Mouse (Mus musculus): ENCODE measurements at regions not wholly inside any gene's neighbourhood (a gene's known extent, or its start where the extent isn't known, plus 50 kb on each side); places are given as distances from the start of the nearest gene placed in this dataset.

DNA sequence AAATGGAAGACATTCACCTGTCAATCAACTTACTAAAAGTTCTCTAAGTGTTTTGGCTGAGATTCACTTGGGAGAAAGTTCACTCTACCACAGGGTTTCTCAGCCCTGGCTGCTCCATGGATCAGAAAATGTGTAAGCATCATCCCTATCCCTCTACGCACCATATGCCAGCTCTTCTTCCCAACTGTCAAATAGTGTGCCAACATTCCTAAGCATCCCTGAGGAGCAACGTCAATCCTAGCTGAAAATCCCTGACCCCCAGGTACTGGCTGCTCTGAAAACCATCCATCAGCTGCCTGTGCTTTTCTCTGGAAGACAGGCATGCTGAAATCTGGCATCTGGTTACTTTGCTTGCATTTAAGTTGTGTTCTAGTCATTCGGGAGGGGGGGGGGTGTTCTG, 436.5 kb upstream of the Gcfc2 start:
- Histone ChIP-seq H3K36me3 (ENCODE audit: control insufficient read depth, insufficient read depth, low read length) (no peaks in the 10 kb centered on the region), H3K4me1 (ENCODE audit: control insufficient read depth, insufficient read depth, low read length) (no peaks in the 10 kb centered on the region), H3K27ac (replicated peaks; ENCODE audit: low read depth, low read length) (no peak overlapping the region), H3K9me3 (ENCODE audit: control insufficient read depth, low read length) (no peaks in the 10 kb centered on the region), H3K9ac (ENCODE audit: low read depth, low read length, severe bottlenecking) (no peak overlapping the region), H3K27me3 (ENCODE audit: control insufficient read depth, insufficient read depth, low read length) (no peaks in the 10 kb centered on the region), H3K4me2 (replicated peaks; ENCODE audit: low read depth, low read length, severe bottlenecking) (no peak overlapping the region), H3K4me3 (replicated peaks; ENCODE audit: low read length) (no peak overlapping the region)
- no peak for ATAC-seq (ENCODE audit: low FRiP score, low read depth)
- TF ChIP-seq POLR2A (IDR thresholded peaks at IDR 0.05; ENCODE audit: borderline replicate concordance, extremely low read depth, insufficient read depth, insufficient read length) = no peak
- 63% methylated on average over 3 of the region's 3 CpGs for WGBS
- no peak for DNase-seq (ENCODE audit: low spot score)

DNA sequence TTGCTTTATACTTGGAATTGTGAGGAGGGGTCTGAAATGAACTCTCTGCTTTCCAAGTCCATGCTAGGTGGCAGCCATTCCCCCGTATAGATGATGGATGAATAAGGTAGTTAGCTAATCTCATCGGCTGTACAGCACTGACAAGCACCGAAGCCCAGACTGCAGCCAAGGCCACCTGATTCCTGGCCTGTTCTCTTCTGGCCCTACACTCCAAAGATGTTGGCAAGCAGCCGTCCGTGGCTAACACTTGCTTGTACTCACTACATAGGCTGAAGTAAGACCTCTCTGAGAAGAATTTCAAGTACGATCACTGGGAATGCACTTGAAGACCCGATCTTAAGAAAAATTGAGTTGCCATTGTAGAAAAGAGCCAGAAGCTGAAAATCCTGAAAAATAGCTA, 427.2 kb upstream of the Gcfc2 start:
- H3K4me2 ChIP-seq (replicated peaks; ENCODE audit: low read depth, low read length, severe bottlenecking) = no peak overlapping the region
- H3K9me3 ChIP-seq (ENCODE audit: control insufficient read depth, low read length) = no peaks in the 10 kb centered on the region
- no peak overlapping the region for H3K4me3 ChIP-seq (replicated peaks; ENCODE audit: low read length)
- WGBS = 87% methylated on average over 7 of the region's 7 CpGs
- no peak for TF ChIP-seq POLR2A (IDR thresholded peaks at IDR 0.05; ENCODE audit: borderline replicate concordance, extremely low read depth, insufficient read depth, insufficient read length)
- no peak overlapping the region for H3K9ac ChIP-seq (ENCODE audit: low read depth, low read length, severe bottlenecking)
- H3K36me3 ChIP-seq (ENCODE audit: control insufficient read depth, insufficient read depth, low read length) = no peaks in the 10 kb centered on the region
- ATAC-seq (ENCODE audit: low FRiP score, low read depth) (no peak), DNase-seq (ENCODE audit: low spot score) (no peak)
- no peaks in the 10 kb centered on the region for H3K4me1 ChIP-seq (ENCODE audit: control insufficient read depth, insufficient read depth, low read length)
- H3K27me3 ChIP-seq (ENCODE audit: control insufficient read depth, insufficient read depth, low read length) = no peaks in the 10 kb centered on the region
- no peak overlapping the region for H3K27ac ChIP-seq (replicated peaks; ENCODE audit: low read depth, low read length)

DNA sequence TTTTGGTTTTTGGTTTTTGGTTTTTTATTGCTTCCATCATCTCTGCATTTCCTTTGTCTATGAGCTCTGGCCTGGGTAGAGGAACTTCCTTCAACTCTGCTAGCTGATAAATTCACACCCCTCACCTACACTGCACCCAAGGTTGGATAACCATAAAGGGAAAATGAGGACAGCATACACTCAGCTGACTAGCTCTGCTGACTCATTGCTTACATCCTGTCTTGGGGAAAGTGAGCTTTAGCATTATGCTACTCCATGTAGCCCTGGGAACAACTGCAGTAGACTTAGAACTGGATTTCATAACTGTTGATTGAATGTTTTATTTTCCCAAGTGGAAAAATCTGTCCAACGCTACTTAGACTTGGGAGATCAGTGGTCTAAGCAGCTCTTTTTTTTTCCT, 406.3 kb upstream of the Gcfc2 start:
- Histone ChIP-seq H3K27me3 (ENCODE audit: control insufficient read depth, insufficient read depth, low read length) (no peaks in the 10 kb centered on the region), H3K4me3 (replicated peaks; ENCODE audit: low read length) (no peak overlapping the region), H3K9me3 (ENCODE audit: control insufficient read depth, low read length) (no peaks in the 10 kb centered on the region), H3K4me2 (replicated peaks; ENCODE audit: low read depth, low read length, severe bottlenecking) (no peak overlapping the region), H3K4me1 (ENCODE audit: control insufficient read depth, insufficient read depth, low read length) (no peaks in the 10 kb centered on the region), H3K36me3 (ENCODE audit: control insufficient read depth, insufficient read depth, low read length) (no peaks in the 10 kb centered on the region), H3K27ac (replicated peaks; ENCODE audit: low read depth, low read length) (no peak overlapping the region), H3K9ac (ENCODE audit: low read depth, low read length, severe bottlenecking) (no peak overlapping the region)
- no peak for DNase-seq (ENCODE audit: low spot score)
- TF ChIP-seq POLR2A (IDR thresholded peaks at IDR 0.05; ENCODE audit: borderline replicate concordance, extremely low read depth, insufficient read depth, insufficient read length) = no peak
- WGBS = 71% methylated on average over 1 of the region's 1 CpGs
- ATAC-seq (ENCODE audit: low FRiP score, low read depth) = no peak

DNA sequence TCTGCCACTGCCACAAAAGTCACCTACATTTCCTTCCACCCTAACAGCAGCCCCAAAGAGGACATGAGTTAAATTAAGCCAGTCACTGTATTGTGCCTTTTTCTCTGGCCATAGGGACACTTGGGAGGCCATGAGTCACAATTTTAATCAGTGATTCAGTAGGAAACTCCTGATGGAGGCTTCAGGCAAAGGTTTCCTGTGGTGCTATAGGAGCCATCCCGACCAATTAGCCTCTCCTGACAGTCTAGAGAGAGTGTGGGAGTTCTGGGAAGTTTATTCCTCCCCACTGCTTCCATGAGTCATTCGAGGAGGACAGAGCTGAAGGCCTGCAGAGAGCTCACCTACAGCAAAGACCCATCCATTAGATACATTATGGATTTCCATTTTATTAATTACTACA, 361.2 kb upstream of the Gcfc2 start:
- DNase-seq (ENCODE audit: low spot score) (no peak), ATAC-seq (ENCODE audit: low FRiP score, low read depth) (no peak)
- H3K4me3 ChIP-seq (replicated peaks; ENCODE audit: low read length) = no peak overlapping the region
- WGBS = 60% methylated on average over 2 of the region's 2 CpGs
- H3K36me3 ChIP-seq (ENCODE audit: control insufficient read depth, insufficient read depth, low read length) = no peaks in the 10 kb centered on the region
- no peaks in the 10 kb centered on the region for H3K27me3 ChIP-seq (ENCODE audit: control insufficient read depth, insufficient read depth, low read length)
- no peak overlapping the region for H3K9ac ChIP-seq (ENCODE audit: low read depth, low read length, severe bottlenecking)
- H3K27ac ChIP-seq (replicated peaks; ENCODE audit: low read depth, low read length) = no peak overlapping the region
- no peaks in the 10 kb centered on the region for H3K4me1 ChIP-seq (ENCODE audit: control insufficient read depth, insufficient read depth, low read length)
- no peaks in the 10 kb centered on the region for H3K9me3 ChIP-seq (ENCODE audit: control insufficient read depth, low read length)
- TF ChIP-seq POLR2A (IDR thresholded peaks at IDR 0.05; ENCODE audit: borderline replicate concordance, extremely low read depth, insufficient read depth, insufficient read length) = no peak
- no peak overlapping the region for H3K4me2 ChIP-seq (replicated peaks; ENCODE audit: low read depth, low read length, severe bottlenecking)

DNA sequence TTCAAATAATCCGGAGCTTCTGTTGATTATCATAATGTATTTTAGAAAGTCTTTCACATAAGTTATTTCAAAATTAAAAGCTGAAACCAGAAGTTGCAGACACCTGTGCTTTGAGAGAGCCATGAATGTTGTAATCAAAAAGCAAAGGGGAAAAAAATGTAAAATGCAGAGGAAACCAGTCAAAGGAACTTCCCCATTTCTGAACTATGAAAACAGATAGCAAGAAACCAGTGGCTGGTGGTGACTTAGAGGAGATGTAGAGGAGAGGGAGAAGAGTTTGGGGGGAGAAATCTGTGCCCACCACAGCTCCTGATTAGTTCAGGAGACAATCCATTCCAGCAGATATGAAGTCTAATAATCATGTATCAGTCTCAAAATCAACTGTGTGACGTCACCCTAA, 360.3 kb upstream of the Gcfc2 start:
- Histone ChIP-seq H3K27ac (replicated peaks; ENCODE audit: low read depth, low read length) (no peak overlapping the region), H3K4me2 (replicated peaks; ENCODE audit: low read depth, low read length, severe bottlenecking) (no peak overlapping the region), H3K27me3 (ENCODE audit: control insufficient read depth, insufficient read depth, low read length) (no peaks in the 10 kb centered on the region), H3K9ac (ENCODE audit: low read depth, low read length, severe bottlenecking) (no peak overlapping the region), H3K36me3 (ENCODE audit: control insufficient read depth, insufficient read depth, low read length) (no peaks in the 10 kb centered on the region), H3K4me3 (replicated peaks; ENCODE audit: low read length) (no peak overlapping the region), H3K4me1 (ENCODE audit: control insufficient read depth, insufficient read depth, low read length) (no peaks in the 10 kb centered on the region), H3K9me3 (ENCODE audit: control insufficient read depth, low read length) (no peaks in the 10 kb centered on the region)
- ATAC-seq (ENCODE audit: low FRiP score, low read depth) (no peak), DNase-seq (ENCODE audit: low spot score) (no peak)
- WGBS = 81% methylated on average over 2 of the region's 2 CpGs
- TF ChIP-seq POLR2A (IDR thresholded peaks at IDR 0.05; ENCODE audit: borderline replicate concordance, extremely low read depth, insufficient read depth, insufficient read length) = no peak

DNA sequence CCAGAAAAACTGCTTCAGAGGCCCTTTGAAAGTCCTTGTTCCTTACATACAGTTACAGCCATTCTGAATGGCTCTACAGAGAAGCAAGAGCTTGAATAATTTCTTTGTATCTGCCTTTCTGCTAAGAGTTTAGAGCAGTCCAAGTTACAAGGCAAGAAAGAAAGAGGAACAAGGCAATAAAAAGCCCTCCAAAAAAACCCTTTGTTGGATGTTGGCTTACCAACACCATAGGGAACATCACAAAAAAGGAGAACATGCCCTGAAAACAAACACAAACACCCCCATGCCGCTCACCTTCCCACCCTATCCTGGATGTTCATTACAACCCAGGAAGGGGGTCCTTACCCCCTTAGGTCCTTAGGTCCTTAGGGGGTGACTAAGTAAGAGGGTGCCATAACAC, 359.2 kb upstream of the Gcfc2 start:
- H3K36me3 ChIP-seq (ENCODE audit: control insufficient read depth, insufficient read depth, low read length) = no peaks in the 10 kb centered on the region
- no peak for DNase-seq (ENCODE audit: low spot score)
- H3K4me3 ChIP-seq (replicated peaks; ENCODE audit: low read length) = no peak overlapping the region
- H3K4me1 ChIP-seq (ENCODE audit: control insufficient read depth, insufficient read depth, low read length) = no peaks in the 10 kb centered on the region
- no peak overlapping the region for H3K4me2 ChIP-seq (replicated peaks; ENCODE audit: low read depth, low read length, severe bottlenecking)
- ATAC-seq (ENCODE audit: low FRiP score, low read depth) = no peak
- no peak overlapping the region for H3K9ac ChIP-seq (ENCODE audit: low read depth, low read length, severe bottlenecking)
- H3K27ac ChIP-seq (replicated peaks; ENCODE audit: low read depth, low read length) = no peak overlapping the region
- TF ChIP-seq POLR2A (IDR thresholded peaks at IDR 0.05; ENCODE audit: borderline replicate concordance, extremely low read depth, insufficient read depth, insufficient read length) = no peak
- WGBS = 96% methylated on average over 1 of the region's 1 CpGs
- H3K9me3 ChIP-seq (ENCODE audit: control insufficient read depth, low read length) = no peaks in the 10 kb centered on the region
- no peaks in the 10 kb centered on the region for H3K27me3 ChIP-seq (ENCODE audit: control insufficient read depth, insufficient read depth, low read length)
